ENCODE assay signal across 7 mouse cellular contexts in the genomic region with DNA sequence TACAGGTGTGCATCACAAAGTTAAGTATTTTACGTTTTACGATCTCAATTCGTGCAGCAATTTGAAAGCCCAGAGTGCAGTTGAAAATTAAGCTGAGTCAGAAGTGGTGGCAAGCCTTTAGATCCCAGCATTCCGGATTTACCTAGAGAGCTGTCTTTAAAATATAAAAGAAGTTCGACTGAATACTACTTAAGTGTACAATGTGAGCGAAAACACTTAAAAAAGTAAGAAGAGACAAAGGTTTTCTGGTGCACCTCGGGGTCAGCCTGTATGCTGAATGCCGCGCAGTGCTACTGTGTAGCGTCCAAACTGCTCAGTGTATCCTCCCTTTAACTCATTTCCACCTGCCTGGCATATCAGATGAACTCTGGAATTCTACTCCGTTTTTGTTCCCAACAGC. TPM values are rescaled to one million over a fixed set of nuclear protein-coding genes. Genes with fewer than 3 reads are reported as not detected.
DNase-seq lines count a peak whose midpoint lies in the region; ATAC-seq and TF ChIP-seq lines count a peak whose summit lies in the region.

No protein-coding gene starts in this region.

- peak overlapping the region; percentile 28; the same call in 1 of the 2 replicates for H3K9ac ChIP-seq in limb, embryonic 12.5 days (replicated peaks)

- H3K36me3 ChIP-seq in erythroblast, embryonic 14.5 days (ENCODE audit: control insufficient read depth) = no peaks in the 10 kb centered on the region
- H3K36me3 ChIP-seq in limb, embryonic 12.5 days = no peaks in the 10 kb centered on the region
- no peaks in the 10 kb centered on the region for H3K36me3 ChIP-seq in small intestine, adult 2 months (ENCODE audit: control insufficient read depth, insufficient read depth, low read length)

- H3K4me3 ChIP-seq in erythroblast, embryonic 14.5 days (replicated peaks) = peak overlapping the region; percentile 73
- peak overlapping the region; percentile 42 for H3K4me3 ChIP-seq in limb, embryonic 12.5 days (replicated peaks)
- H3K4me3 ChIP-seq in small intestine, adult 2 months (ENCODE audit: low read depth, low read length) = peak overlapping the region; percentile 58

- H3K27me3 ChIP-seq in erythroblast, embryonic 14.5 days (ENCODE audit: control insufficient read depth) = no peaks in the 10 kb centered on the region
- peaks cover 32% of the 10 kb centered on the region for H3K27me3 ChIP-seq in limb, embryonic 12.5 days
- H3K27me3 ChIP-seq in small intestine, adult 2 months (ENCODE audit: control insufficient read depth, insufficient read depth, low read length) = no peaks in the 10 kb centered on the region; the same call in 1 of the 2 replicates

- peaks cover 40% of the 10 kb centered on the region for H3K4me1 ChIP-seq in erythroblast, embryonic 14.5 days (ENCODE audit: control insufficient read depth)
- H3K4me1 ChIP-seq in limb, embryonic 12.5 days (replicated peaks) = peaks cover 7% of the 10 kb centered on the region; the same call in 1 of the 2 replicates
- H3K4me1 ChIP-seq in small intestine, adult 2 months (ENCODE audit: control insufficient read depth, insufficient read depth, insufficient read length, low read length) = 0 out of 2 replicates have a peak, but pooled peaks cover 3% of the 10 kb centered on the region

- DNase-seq in 3T3-L1 (ENCODE audit: low read depth, low spot score) (peak; percentile 62), A20 (ENCODE audit: low read depth, low spot score) (peak; percentile 75)
- no peak for DNase-seq in cerebellum, adult 11-12 months
- no peak for DNase-seq in frontal cortex, postnatal 25 days (ENCODE audit: low spot score in 2 of 2)

- no peak for TF ChIP-seq CTCF in small intestine, adult 2 months (IDR thresholded peaks at IDR 0.05; ENCODE audit: extremely low read depth, insufficient read length, insufficient replicate concordance, low read depth, low read length)

- H3K4me2 ChIP-seq in limb, embryonic 12.5 days = peak overlapping the region; percentile 64

- WGBS in limb, embryonic 12.5 days = under 1% methylated on average over 11 of the region's 11 CpGs
- 2% methylated on average over 11 of the region's 11 CpGs for WGBS in small intestine, adult 2 months

- ATAC-seq in limb, embryonic 12.5 days (ENCODE audit: insufficient number of reproducible peaks, insufficient read depth, low FRiP score, low TSS enrichment, low read depth) = no peak

- no peaks in the 10 kb centered on the region for H3K9me3 ChIP-seq in erythroblast, embryonic 14.5 days (ENCODE audit: control insufficient read depth, low read length)
- no peaks in the 10 kb centered on the region for H3K9me3 ChIP-seq in limb, embryonic 12.5 days

- TF ChIP-seq POLR2A in small intestine, adult 2 months (IDR thresholded peaks at IDR 0.05; ENCODE audit: low read depth, low read length) = no peak

- no peak overlapping the region for H3K27ac ChIP-seq in limb, embryonic 12.5 days
- H3K27ac ChIP-seq in small intestine, adult 2 months (ENCODE audit: insufficient read depth, low read depth, low read length) = peak overlapping the region; percentile 4; the same call in 1 of the 2 replicates

RNA-seq across cellular contexts. Expression of gene Prss16, which starts 12.0 kb away (rescaled TPM):
- not detected in 2 replicates for polyA plus RNA-seq in erythroblast, embryonic 14.5 days (2012)
- polyA plus RNA-seq in limb, embryonic 12.5 days (2016; fragmentation: Nextera tagmentation; extraction: Ambion mirVana) = 1.2 TPM in 2 replicates
- polyA plus RNA-seq in small intestine, adult 2 months (2012; rRNA removed) = 1.2 and 2.0 TPM in 2 replicates

RNA-seq across cellular contexts. Expression of gene Hist1h2ah, which starts 13.8 kb away (rescaled TPM):
- polyA plus RNA-seq in erythroblast, embryonic 14.5 days (2012) = 105 and 181 TPM in 2 replicates
- polyA plus RNA-seq in limb, embryonic 12.5 days (2016; fragmentation: Nextera tagmentation; extraction: Ambion mirVana) = 24.8 and 50.4 TPM in 2 replicates
- polyA plus RNA-seq in small intestine, adult 2 months (2012; rRNA removed) = 106 and 238 TPM in 2 replicates

RNA-seq across cellular contexts. Expression of gene Hist1h2bk, which starts 14.1 kb away (rescaled TPM):
- polyA plus RNA-seq in erythroblast, embryonic 14.5 days (2012) = 6.1 and 13.9 TPM in 2 replicates
- polyA plus RNA-seq in limb, embryonic 12.5 days (2016; fragmentation: Nextera tagmentation; extraction: Ambion mirVana) = 21.0 and 25.9 TPM in 2 replicates
- polyA plus RNA-seq in small intestine, adult 2 months (2012; rRNA removed) = 34.9 and 41.4 TPM in 2 replicates

RNA-seq across cellular contexts. Expression of gene Hist1h4i, which starts 19.6 kb away (rescaled TPM):
- polyA plus RNA-seq in erythroblast, embryonic 14.5 days (2012) = 24.7 and 42.0 TPM in 2 replicates
- 30.3 and 34.1 TPM in 2 replicates for polyA plus RNA-seq in limb, embryonic 12.5 days (2016; fragmentation: Nextera tagmentation; extraction: Ambion mirVana)
- polyA plus RNA-seq in small intestine, adult 2 months (2012; rRNA removed) = 6.3 and 10.1 TPM in 2 replicates

RNA-seq across cellular contexts. Expression of gene Hist1h2ag, which starts 21.2 kb away (rescaled TPM):
- 9.1 and 21.8 TPM in 2 replicates for polyA plus RNA-seq in erythroblast, embryonic 14.5 days (2012)
- polyA plus RNA-seq in limb, embryonic 12.5 days (2016; fragmentation: Nextera tagmentation; extraction: Ambion mirVana) = 119 and 120 TPM in 2 replicates
- 22.6 and 24.8 TPM in 2 replicates for polyA plus RNA-seq in small intestine, adult 2 months (2012; rRNA removed)

Comparison
In these comparisons a context has a peak if more than half of its experiments do, and no peak if none do; other contexts are left out.
1. DNase-seq: peak in 3T3-L1 (single experiment) and A20 (single experiment); none in cerebellum, adult 11-12 months (single experiment) and frontal cortex, postnatal 25 days (0 of 2).
2. Peak in every context shown above with its lines, with median percentiles within 50 percentile points of each other: H3K4me3 ChIP-seq.